Mouse (Mus musculus): ENCODE measurements around the gene Naa80.

GRCm38 (mm10) chr9:107620954-107621353 lies 42.3 kb downstream of the Naa80 start:
- TF ChIP-seq POLR2A (IDR thresholded peaks at IDR 0.05; ENCODE audit: borderline replicate concordance, low read depth, low read length) (no peak), CTCF (IDR thresholded peaks at IDR 0.05; ENCODE audit: low read depth, low read length) (no peak)

Measured in bone marrow macrophage, adult 2 months (primary cell).